Mouse (Mus musculus) cerebral cortex, adult 2 months (tissue): ENCODE data around the gene Casp1.

Source experiments
- WGBS: fragments of 180-500 bp; shearing (Covaris S2); methylation state at CpG from one replicate; pipeline ENCODE4 v1.1.7; 2018; 5-methylcytosine and 5-hydroxymethylcytosine counted together

The Casp1 gene

DNA sequence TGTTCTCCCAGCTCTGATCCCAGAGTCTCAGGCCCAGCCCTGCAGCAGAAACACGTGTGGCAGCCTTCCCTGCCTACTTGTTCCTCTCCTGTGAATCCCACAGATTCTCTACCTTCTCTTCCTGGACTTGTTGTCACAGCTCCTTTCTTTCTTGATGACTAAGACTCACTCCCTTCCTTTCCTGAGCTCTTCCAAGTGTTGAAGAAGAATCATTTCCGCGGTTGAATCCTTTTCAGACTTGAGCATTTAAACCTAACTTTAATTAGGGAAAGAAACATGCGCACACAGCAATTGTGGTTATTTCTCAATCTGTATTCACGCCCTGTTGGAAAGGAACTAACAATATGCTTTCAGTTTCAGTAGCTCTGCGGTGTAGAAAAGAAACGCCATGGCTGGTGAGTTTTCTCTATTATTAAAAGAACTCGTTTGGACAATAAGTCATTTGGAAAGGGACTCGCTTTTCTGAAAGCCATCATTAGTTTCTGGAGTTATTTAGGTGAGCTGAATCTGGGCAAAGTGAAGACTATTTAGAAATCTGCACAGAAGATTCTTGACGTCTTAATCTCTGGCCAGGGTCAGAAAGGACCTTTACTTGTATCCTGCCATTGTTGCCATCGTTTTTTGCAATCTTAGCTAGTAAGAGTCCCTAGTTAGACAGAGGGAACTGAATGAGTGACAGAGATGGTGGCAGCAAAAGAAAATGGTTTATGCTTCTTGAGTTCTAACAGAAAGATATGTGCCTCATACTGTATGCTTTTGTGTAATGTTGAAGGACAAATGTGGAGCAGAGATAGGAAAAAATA lies at the start of gene Casp1:
Gene Casp1 (plus strand): TSS at position 189 of the 803 bp plus-strand sequence.
- whole genome bisulfite sequencing, result 24% methylated on average over 11 of the region's 11 CpGs

DNA sequence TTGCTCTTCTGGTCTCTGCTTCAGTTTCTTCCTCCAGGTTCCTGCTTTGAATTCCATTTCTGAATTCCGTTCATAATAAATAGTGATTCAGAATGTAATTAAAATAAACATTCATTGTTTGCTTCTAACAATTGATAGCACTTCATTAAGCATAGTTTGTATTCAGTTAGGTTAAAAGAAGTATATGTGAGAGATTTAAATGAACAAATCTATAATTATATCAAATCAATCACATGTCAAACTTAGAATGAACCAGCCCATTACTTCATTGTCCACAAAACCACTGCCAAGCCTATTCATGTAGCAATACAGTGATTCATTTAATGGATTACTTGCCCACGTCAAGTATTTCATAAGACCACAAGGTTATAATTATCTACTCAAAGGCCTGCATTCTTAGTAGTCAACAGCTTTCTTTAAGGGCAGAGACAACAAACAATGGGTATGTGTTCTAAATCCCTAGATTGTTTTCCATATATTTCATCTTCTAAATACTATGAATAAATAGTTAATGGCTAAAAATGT lies 34.3 kb upstream of the Casp1 start:
- WGBS, result 63% methylated on average over 2 of the region's 2 CpGs

DNA sequence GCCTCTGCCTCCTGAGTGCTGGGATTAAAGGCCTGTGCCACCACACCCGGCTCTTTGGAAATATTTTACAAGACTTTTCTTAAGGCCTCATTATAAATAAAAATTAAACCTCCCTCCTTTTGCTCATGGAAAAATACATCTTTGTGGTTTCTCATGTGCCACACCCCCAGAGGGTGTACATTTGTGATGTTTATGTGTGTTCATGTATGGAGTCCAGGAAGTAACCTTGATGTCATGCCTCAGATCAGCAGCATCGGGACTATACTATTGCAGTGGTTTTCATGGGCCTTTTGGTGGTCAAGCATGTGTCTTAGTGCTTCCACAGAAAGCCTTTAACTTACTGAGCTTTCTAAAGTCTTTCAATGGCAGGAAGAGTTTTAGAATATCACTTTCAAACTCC lies 28.0 kb upstream of the Casp1 start:
- WGBS, result 89% methylated on average over 2 of the region's 2 CpGs

DNA sequence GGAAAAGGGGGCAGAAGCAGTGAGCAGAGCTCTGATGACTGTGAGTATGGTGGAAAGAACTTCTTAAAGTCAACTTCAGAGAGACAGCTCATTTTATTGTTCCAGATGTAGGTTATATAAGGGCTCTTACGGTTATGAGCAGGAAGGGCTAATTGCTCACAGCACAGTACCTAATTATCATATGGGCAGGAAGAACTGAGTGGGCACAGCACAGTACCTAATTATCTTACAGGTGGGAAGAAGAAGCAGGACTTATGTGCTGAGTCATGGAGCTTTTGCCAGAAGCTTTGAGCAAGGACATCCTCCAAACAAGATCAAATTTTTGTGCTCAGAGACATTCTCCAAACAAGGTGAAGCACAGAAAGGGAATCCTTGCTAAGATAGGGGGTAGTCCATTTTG lies 27.4 kb upstream of the Casp1 start:
- WGBS, result 40% methylated on average over 1 of the region's 1 CpGs

DNA sequence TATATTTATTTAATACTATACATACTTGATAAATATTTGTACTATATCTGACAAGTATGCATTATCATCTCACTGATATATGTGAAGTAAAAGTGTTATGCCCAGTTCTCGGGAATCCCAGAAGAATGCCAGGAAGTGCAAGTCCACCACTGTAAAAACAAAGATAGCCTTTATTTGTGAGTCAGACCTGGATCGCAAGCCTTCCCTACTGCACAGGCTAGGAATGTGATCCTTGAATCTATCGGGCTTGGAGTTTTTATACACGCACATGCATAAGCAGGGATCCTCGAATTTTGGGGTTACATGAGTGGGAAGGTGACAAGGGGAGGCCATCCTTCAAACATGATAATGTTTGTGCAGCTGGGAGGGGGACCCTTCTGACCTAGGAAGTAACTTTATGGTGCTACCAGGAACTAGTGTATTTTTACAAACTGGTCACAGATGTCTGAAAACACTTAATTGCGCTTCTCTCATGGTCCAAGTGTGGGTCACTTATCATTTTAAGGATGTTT lies 26.9 kb upstream of the Casp1 start:
- WGBS, result 78% methylated on average over 6 of the region's 6 CpGs

DNA sequence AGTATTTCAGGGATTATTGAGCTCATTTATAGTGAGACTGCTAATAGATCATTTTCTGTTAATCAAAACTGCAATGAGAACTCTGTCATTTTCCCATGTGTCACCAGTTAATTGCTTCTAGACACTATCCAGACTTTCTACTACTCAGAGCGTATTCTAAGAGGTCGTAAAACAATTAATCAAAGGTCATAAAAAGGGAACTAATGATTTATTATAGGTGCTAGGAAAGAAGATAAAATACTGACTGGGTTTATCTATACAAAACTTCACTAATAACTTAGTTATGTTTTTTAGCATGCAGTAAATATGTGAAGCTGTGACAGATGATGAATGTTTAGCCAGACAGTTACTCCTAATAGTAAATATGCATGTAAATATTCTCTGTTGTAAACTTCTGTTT lies 12.2 kb upstream of the Casp1 start:
- WGBS, result 87% methylated on average over 2 of the region's 2 CpGs

DNA sequence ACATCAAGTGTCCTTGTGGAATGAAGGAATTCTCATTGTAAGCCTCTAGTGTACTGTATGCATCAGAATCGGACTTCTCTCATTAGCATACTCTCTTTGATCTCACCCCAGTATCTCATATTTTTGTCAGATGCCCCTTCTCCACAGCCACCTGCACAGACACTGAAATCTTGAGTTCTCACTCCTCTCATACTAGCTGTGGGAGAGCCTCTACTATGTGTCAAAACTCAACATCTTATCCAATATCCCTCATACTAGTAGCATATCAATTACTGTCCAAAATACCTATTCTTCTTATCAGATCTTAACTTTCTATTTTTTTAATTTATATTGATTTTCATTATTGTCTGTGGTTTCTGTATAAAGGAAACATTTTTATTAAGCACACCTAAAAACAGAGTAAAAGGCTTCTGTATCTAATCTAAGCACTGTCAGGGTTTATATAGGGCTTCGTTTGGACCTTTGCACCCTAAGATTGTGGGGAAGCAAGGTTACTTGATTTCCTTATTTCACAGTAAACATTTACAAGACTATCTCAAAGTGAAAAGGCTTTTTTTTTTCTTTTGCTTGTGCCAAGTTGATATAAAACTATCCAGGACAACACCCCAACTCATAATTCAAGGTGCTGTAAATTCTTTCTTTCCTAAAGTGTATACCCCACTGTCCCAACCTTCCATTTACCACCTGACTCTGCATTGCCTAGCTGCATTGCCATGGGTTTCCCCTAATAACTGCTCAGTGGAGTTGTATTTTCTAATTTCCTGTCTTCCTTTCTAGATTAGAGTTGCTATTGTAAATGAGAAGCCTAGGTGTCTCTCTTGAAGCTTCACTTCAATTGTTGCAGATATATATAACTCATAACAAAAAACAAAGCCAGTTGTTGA lies 1.7 kb upstream of the Casp1 start:
- WGBS, result 82% methylated on average over 2 of the region's 2 CpGs

DNA sequence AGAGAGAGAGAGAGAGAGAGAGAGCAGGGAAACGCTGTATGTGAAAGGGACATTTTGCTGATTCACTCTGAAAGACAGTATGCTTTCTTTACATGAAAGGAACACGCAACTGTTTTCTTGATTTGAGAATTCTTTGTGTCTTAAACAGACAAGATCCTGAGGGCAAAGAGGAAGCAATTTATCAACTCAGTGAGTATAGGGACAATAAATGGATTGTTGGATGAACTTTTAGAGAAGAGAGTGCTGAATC lies 740 bp downstream of the Casp1 start:
- 75% methylated on average over 2 of the region's 2 CpGs for WGBS

DNA sequence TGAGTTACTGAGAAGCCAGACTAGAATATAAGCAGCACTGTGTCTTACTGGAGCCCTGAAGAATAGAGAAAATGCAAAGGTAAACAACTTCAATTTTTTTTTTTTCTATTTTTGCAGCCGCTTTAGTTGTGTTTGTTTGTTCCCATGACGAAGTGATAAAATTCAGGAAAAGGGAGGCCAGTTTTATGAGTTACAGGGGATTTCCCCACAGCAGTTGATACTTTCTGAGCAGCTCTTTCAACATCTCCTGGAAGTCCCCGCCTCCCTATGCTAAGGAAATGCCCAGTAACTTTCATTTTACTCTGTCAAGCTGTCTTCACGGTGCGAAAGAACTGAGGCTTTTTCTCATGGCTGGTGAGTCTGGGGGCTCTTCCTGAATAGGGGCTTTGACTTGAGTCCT lies 10.2 kb downstream of the Casp1 start, which contains the start of gene Casp4:
Gene Casp4 (plus strand): TSS at position 268 of the 400 bp plus-strand sequence.
- 70% methylated on average over 5 of the region's 5 CpGs for WGBS

DNA sequence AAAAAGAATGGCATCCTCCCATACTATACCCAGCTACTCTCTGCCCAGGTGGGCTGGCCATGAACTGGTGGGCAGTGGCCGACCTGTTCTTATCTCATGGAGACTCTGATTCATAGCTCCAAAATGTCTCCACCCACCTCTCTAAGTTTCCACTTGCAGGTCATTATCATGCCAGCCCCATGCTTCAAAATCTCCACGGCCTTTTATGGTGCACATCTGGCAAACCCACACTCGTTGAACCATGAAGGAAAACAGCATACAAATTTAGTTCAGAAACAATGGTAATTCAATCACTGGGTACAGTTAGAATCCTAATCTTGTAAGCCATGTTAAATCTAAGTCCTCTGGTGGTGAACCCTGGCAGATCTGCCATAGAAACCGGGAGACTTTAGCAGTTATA lies 13.1 kb downstream of the Casp1 start:
- 66% methylated on average over 4 of the region's 4 CpGs for WGBS

DNA sequence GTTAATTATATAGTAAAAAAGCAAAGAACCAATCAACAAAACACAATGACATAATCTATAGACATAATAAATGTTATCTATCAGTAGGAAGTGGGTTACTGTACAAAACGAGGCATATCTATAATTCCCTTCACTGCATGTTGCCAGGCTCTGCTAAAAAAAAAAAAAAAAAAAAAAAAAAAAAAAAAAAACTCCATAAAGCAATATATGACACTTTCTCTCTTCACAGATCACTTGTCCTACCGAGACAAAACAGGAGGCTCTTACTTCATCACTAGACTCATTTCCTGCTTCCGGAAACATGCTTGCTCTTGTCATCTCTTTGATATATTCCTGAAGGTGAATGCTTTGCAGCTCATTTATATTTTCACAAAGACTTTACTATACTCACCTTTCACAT lies 29.9 kb downstream of the Casp1 start:
- WGBS, result 82% methylated on average over 3 of the region's 3 CpGs

DNA sequence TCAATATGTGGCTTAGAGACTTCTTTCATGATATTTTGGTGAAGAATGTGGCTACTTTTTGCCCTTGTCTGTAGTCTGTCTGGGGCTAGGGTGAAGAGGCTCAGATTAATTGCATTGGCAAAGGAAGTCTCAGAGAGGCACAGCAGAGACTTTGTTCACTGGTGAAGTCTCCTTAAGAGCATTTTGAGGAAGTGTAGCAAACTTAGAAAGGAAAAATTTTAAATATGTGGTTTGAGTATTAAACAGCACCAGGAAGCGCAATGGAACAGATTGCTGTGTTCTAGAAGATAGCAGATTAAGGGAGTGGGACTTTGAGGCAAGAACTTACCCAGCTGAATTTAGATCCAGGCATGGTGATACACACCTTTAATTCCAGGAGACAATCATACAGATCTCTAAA lies 35.1 kb downstream of the Casp1 start:
- 95% methylated on average over 1 of the region's 1 CpGs for WGBS

DNA sequence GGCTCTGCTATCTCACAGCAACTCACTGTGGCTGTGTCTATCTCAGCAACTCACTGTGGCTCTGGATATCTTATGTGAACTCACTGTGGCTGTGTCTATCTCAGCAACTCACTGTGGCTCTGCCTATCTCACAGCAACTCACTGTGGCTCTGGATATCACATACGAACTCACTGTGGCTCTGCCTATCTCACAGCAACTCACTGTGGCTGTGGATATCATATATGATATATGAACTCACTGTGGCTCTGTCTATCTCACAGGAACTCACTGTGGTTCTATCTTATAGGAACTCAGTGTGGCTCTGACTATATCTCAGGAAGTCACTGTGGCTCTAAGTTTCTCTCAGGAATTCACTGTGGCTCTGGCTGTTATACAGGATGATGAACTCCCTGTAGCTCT lies 44.8 kb downstream of the Casp1 start:
- 88% methylated on average over 1 of the region's 1 CpGs for whole genome bisulfite sequencing

DNA sequence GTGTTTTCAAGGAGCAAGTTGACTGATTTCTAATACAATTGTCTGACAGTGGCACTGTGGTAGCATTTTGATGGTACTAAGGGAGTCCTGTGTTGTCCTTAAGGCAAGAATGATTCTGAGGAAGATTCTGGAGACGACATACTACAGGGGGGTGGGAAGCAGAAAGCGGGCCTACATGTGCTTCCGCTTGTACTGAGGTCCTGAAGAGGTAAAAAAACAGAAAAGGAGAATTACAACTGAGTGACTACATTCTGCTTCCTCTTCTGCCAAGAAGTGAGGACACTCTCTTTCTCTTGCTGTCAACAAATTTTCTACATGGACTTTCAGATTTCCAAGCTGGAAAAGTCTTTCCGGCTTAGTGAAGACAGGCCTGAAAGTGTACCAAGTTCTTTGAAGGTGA lies 45.8 kb downstream of the Casp1 start:
- 89% methylated on average over 4 of the region's 4 CpGs for WGBS

DNA sequence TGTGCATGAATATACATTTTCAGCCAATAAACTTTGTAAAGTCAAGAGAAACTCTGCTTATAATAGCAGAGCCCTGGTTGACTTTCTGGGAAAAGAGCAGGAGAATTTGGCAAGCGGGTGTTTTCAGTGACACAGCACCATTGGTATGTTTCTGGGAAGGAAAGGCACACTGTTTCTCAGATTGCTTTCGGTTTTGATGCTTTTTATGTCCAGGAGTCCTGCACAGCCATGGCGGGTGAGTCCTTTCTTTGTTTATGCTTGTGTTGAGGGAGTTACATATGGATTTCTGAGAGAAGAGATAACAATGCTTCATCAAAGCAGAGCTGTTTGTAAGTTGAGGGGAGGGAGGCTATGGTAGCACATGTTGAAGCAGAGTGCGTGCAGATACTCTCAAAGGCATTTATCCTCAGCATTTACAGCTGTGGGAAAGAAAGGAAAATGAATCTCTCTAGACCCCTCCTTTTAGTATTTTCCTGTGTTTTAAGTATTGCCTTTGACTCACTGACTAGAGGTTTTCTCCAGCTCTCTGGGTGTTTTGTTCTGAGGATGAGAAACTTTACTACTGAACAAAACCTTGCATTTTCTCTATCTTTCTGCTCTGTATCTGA lies 47.1 kb downstream of the Casp1 start, which contains the start of gene Casp12:
Gene Casp12 (plus strand): TSS at position 140 of the 608 bp plus-strand sequence.
- WGBS, result 48% methylated on average over 4 of the region's 4 CpGs

DNA sequence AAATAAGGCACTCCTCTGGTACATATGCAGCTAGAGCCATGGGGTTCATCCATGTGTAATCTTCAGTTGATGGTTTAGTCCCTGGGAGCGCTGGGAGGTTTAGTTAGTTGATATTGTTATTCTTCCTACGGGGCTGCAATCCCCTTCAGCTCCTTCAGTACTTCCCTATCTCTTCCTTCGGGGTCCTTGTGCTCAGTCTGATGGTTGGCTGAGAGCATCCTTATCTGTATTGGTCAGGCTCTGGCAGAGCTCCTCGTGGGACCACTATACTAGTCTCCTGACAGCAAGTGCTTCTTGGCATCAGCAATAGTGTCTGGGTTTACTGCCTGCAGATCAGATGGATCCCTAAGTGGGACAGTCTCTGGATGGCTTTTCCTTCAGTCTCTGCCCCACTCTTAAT lies 49.1 kb downstream of the Casp1 start:
- 80% methylated on average over 4 of the region's 4 CpGs for WGBS

DNA sequence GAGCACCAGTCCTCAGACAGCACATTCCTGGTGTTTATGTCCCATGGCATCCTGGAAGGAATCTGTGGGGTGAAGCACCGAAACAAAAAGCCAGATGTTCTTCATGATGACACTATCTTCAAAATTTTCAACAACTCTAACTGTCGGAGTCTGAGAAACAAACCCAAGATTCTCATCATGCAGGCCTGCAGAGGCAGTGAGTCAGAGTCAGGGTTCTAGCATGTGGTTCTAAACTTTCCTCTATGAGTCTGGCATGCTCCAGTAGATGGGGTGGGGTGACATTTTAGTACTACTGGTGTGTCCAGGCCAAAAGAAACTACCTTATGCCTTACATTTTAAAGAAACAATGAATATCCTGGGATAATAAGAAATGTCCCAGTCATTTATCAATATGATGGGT lies 55.4 kb downstream of the Casp1 start:
- 90% methylated on average over 2 of the region's 2 CpGs for WGBS
